ENCODE assay signal across 13 mouse cellular contexts in genomic region chr1:151699363-151699762, GRCm38 (mm10). TPM values are rescaled to one million over a fixed set of nuclear protein-coding genes. Genes with fewer than 3 reads are reported as not detected.
DNase-seq lines count a peak whose midpoint lies in the region; ATAC-seq and TF ChIP-seq lines count a peak whose summit lies in the region.
"Had no signal": no experiment of that assay in that cellular context is flagged by ENCODE, and none has a peak within 500 bp of the region (broad histone marks: within the 10 kb centered on the region; RNA-seq: fewer than 3 reads in every experiment).

No protein-coding gene starts in this region.

- TF ChIP-seq POLR2A in liver, adult 2 months (IDR thresholded peaks at IDR 0.05; ENCODE audit: extremely low read depth, insufficient read depth, low read length), result no peak

- H3K36me3 ChIP-seq in forebrain, postnatal 0 days (ENCODE audit: insufficient read depth), result no peaks in the 10 kb centered on the region
- H3K36me3 ChIP-seq in forebrain, embryonic 16.5 days (ENCODE audit: control insufficient read depth, insufficient read depth), result no peaks in the 10 kb centered on the region
- H3K36me3 ChIP-seq in liver, adult 2 months (ENCODE audit: control insufficient read depth, insufficient read depth, low read length), result no peaks in the 10 kb centered on the region
- no peaks in the 10 kb centered on the region for H3K36me3 ChIP-seq in liver, embryonic 11.5 days (ENCODE audit: control insufficient read depth, insufficient read depth, low read length)
- H3K36me3 ChIP-seq in hindbrain, embryonic 16.5 days (ENCODE audit: control insufficient read depth, insufficient read depth, low read length), result no peaks in the 10 kb centered on the region
- H3K36me3 ChIP-seq: lung, embryonic 15.5 days had no signal

- 77% methylated on average over 7 of the region's 7 CpGs for WGBS in forebrain, postnatal 0 days
- 77% methylated on average over 7 of the region's 7 CpGs for WGBS in forebrain, embryonic 16.5 days
- WGBS in liver, adult 2 months, result 25% methylated on average over 7 of the region's 7 CpGs
- 72% methylated on average over 7 of the region's 7 CpGs for WGBS in liver, embryonic 11.5 days
- 80% methylated on average over 7 of the region's 7 CpGs for WGBS in hindbrain, embryonic 16.5 days

- no peak for DNase-seq in forebrain, postnatal 0 days
- DNase-seq in liver, adult 2 months (ENCODE audit: extremely low read depth, low read depth, low spot score), result peak; percentile 86
- no peak for DNase-seq in liver, embryonic 11.5 days (ENCODE audit: low spot score)
- DNase-seq in 416B (ENCODE audit: low read depth), result peak; percentile 31
- no peak for DNase-seq in right cerebral cortex, adult 18-20 months
- DNase-seq in spleen, adult 12 weeks (ENCODE audit: low spot score), result no peak
- DNase-seq: cerebellum, adult 18-20 months; left cerebral cortex, postnatal 4 days; right cerebral cortex, postnatal 25 days had no signal

- no peaks in the 10 kb centered on the region for H3K9me3 ChIP-seq in forebrain, postnatal 0 days (ENCODE audit: low read length)
- no peaks in the 10 kb centered on the region for H3K9me3 ChIP-seq in forebrain, embryonic 16.5 days (ENCODE audit: control insufficient read depth, low read length)
- no peaks in the 10 kb centered on the region for H3K9me3 ChIP-seq in liver, embryonic 11.5 days (ENCODE audit: control insufficient read depth, low read length)
- no peaks in the 10 kb centered on the region for H3K9me3 ChIP-seq in hindbrain, embryonic 16.5 days (ENCODE audit: control insufficient read depth, low read length)
- H3K9me3 ChIP-seq: lung, embryonic 15.5 days had no signal

- H3K27me3 ChIP-seq in forebrain, postnatal 0 days (ENCODE audit: insufficient read depth, low read length), result no peaks in the 10 kb centered on the region
- no peaks in the 10 kb centered on the region for H3K27me3 ChIP-seq in forebrain, embryonic 16.5 days (replicated peaks; ENCODE audit: control insufficient read depth, insufficient read depth, low read length)
- H3K27me3 ChIP-seq in liver, adult 2 months (ENCODE audit: control insufficient read depth, insufficient read depth, low read length), result no peaks in the 10 kb centered on the region
- H3K27me3 ChIP-seq in liver, embryonic 11.5 days (replicated peaks; ENCODE audit: control insufficient read depth, insufficient read depth, low read length), result 0 out of 2 replicates have a peak, but pooled peaks cover 2% of the 10 kb centered on the region
- no peaks in the 10 kb centered on the region; the same call in 1 of the 2 replicates for H3K27me3 ChIP-seq in hindbrain, embryonic 16.5 days (replicated peaks; ENCODE audit: control insufficient read depth, insufficient read depth, low read length)

- H3K27ac ChIP-seq in forebrain, postnatal 0 days (ENCODE audit: low read depth, low read length), result no peak overlapping the region
- H3K27ac ChIP-seq in forebrain, embryonic 16.5 days (ENCODE audit: low read length), result no peak overlapping the region
- no peak overlapping the region for H3K27ac ChIP-seq in liver, adult 2 months (replicated peaks; ENCODE audit: insufficient read depth, low read depth, low read length)
- no peak overlapping the region for H3K27ac ChIP-seq in liver, embryonic 11.5 days (ENCODE audit: low read depth, low read length)
- no peak overlapping the region for H3K27ac ChIP-seq in hindbrain, embryonic 16.5 days (ENCODE audit: low read depth, low read length)
- H3K27ac ChIP-seq: lung, embryonic 15.5 days had no signal

- no peaks in the 10 kb centered on the region for H3K79me2 ChIP-seq in liver, adult 2 months (ENCODE audit: control insufficient read depth, insufficient read depth, low read length)

- peak; percentile 54 for TF ChIP-seq CTCF in forebrain, postnatal 0 days (IDR thresholded peaks at IDR 0.05; ENCODE audit: low read depth)
- TF ChIP-seq CTCF in liver, adult 2 months (IDR thresholded peaks at IDR 0.05; ENCODE audit: low read depth, low read length), result no peak

- H3K4me3 ChIP-seq in forebrain, postnatal 0 days (ENCODE audit: low read depth, low read length), result no peak overlapping the region
- no peak overlapping the region for H3K4me3 ChIP-seq in forebrain, embryonic 16.5 days (replicated peaks; ENCODE audit: low read length)
- H3K4me3 ChIP-seq in liver, adult 2 months (ENCODE audit: insufficient read depth, low read depth, low read length), result no peak overlapping the region
- H3K4me3 ChIP-seq in liver, embryonic 11.5 days (ENCODE audit: low read depth, low read length), result no peak overlapping the region
- H3K4me3 ChIP-seq in hindbrain, embryonic 16.5 days (ENCODE audit: low read length), result no peak overlapping the region
- H3K4me3 ChIP-seq: lung, embryonic 15.5 days had no signal

- H3K4me1 ChIP-seq in forebrain, postnatal 0 days (ENCODE audit: insufficient read depth), result no peaks in the 10 kb centered on the region
- H3K4me1 ChIP-seq in forebrain, embryonic 16.5 days (replicated peaks; ENCODE audit: control insufficient read depth, insufficient read depth, low read length), result no peaks in the 10 kb centered on the region
- peaks cover 6% of the 10 kb centered on the region for H3K4me1 ChIP-seq in liver, adult 2 months (ENCODE audit: control insufficient read depth, insufficient read depth, low read length)
- no peaks in the 10 kb centered on the region for H3K4me1 ChIP-seq in liver, embryonic 11.5 days (replicated peaks; ENCODE audit: control insufficient read depth, insufficient read depth, low read length)
- no peaks in the 10 kb centered on the region for H3K4me1 ChIP-seq in hindbrain, embryonic 16.5 days (ENCODE audit: control insufficient read depth, insufficient read depth, low read depth, low read length)

- no peak overlapping the region for H3K4me2 ChIP-seq in forebrain, postnatal 0 days (ENCODE audit: low read depth)
- no peak overlapping the region for H3K4me2 ChIP-seq in forebrain, embryonic 16.5 days (ENCODE audit: low read length)
- H3K4me2 ChIP-seq in liver, embryonic 11.5 days, result no peak overlapping the region
- no peak overlapping the region for H3K4me2 ChIP-seq in hindbrain, embryonic 16.5 days (ENCODE audit: low read length)
- H3K4me2 ChIP-seq: heart, embryonic 11.5 days; lung, embryonic 15.5 days had no signal

- no peak overlapping the region for H3K9ac ChIP-seq in forebrain, postnatal 0 days
- H3K9ac ChIP-seq in forebrain, embryonic 16.5 days (replicated peaks; ENCODE audit: low read depth, low read length), result no peak overlapping the region
- no peak overlapping the region for H3K9ac ChIP-seq in liver, adult 2 months (ENCODE audit: low read depth, low read length)
- H3K9ac ChIP-seq in liver, embryonic 11.5 days (ENCODE audit: low read depth, low read length), result no peak overlapping the region
- H3K9ac ChIP-seq in hindbrain, embryonic 16.5 days (ENCODE audit: low read depth, low read length), result no peak overlapping the region
- H3K9ac ChIP-seq: lung, embryonic 15.5 days had no signal

- ATAC-seq in forebrain, postnatal 0 days, result peak; percentile 64
- no peak for ATAC-seq in forebrain, embryonic 16.5 days
- ATAC-seq in liver, embryonic 11.5 days (replicated peaks; ENCODE audit: low FRiP score), result no peak; the same call in 1 of the 2 replicates
- ATAC-seq in hindbrain, embryonic 16.5 days, result peak; percentile 49; the same call in 1 of the 2 replicates

RNA-seq across cellular contexts. Expression of gene Edem3, which starts 55.8 kb away (rescaled TPM):
- 47.2 and 56.6 TPM in 2 replicates for total RNA-seq in forebrain, postnatal 0 days (2014; rRNA removed)
- 7.3 and 11.0 TPM in 2 replicates for polyA plus RNA-seq in forebrain, postnatal 0 days (2015; fragmentation: Nextera tagmentation; extraction: Ambion mirVana)
- polyA plus RNA-seq in forebrain, embryonic 16.5 days (2015; fragmentation: Nextera tagmentation; extraction: Ambion mirVana), result 21.2 and 21.5 TPM in 2 replicates
- total RNA-seq in liver, adult 2 months (2014; rRNA removed), result 16.2 and 18.5 TPM in 2 replicates
- 4.1 and 4.5 TPM in 2 replicates for polyA plus RNA-seq in liver, adult 2 months (2012; rRNA removed)
- 17.5 and 18.6 TPM in 2 replicates for polyA plus RNA-seq in liver, embryonic 11.5 days (2014; fragmentation: Nextera tagmentation; extraction: Ambion mirVana)
- 15.3 and 18.7 TPM in 2 replicates for polyA plus RNA-seq in hindbrain, embryonic 16.5 days (2015; fragmentation: Nextera tagmentation; extraction: Ambion mirVana)

Comparison
In these comparisons a context has a peak if more than half of its experiments do, and no peak if none do; other contexts are left out.
1. ATAC-seq: peak in forebrain, postnatal 0 days (single experiment) and hindbrain, embryonic 16.5 days (single experiment); none in forebrain, embryonic 16.5 days (single experiment) and liver, embryonic 11.5 days (single experiment).
2. DNase-seq: peak in liver, adult 2 months (single experiment) and 416B (single experiment); none in forebrain, postnatal 0 days (single experiment), liver, embryonic 11.5 days (single experiment), right cerebral cortex, adult 18-20 months (single experiment) and spleen, adult 12 weeks (single experiment).